8 mouse cellular contexts compared by ENCODE assay signal in genomic region chr17:31658468-31659185, GRCm38 (mm10). TPM values are rescaled to one million over a fixed set of nuclear protein-coding genes. Genes with fewer than 3 reads are reported as not detected.
DNase-seq lines count a peak whose midpoint lies in the region; ATAC-seq lines count a peak whose summit lies in the region.

TSS of gene U2af1 (minus strand) at chr17:31658892.

- peak; percentile 99 for DNase-seq in adipocyte (ENCODE audit: low spot score)
- peak; percentile 99 for DNase-seq in embryo, embryonic 10 days (ENCODE audit: low spot score)
- DNase-seq in gastrocnemius, postnatal 10 days, result peak; percentile 99
- peak; percentile 99 for DNase-seq in induced T-regulatory cell, adult 2 months (ENCODE audit: low read depth)
- peak; percentile 93 to 98 for DNase-seq in left cerebral cortex, adult 9 months (ENCODE audit: low spot score in 2 of 2)
- peak; percentile 99 for DNase-seq in right cerebral cortex, postnatal 14 days
- DNase-seq in urinary bladder, postnatal 36 days (ENCODE audit: low spot score in 2 of 2), result peak; percentile 97

- peak; percentile 99 for ATAC-seq in megakaryocyte progenitor cell, adult 5-6 weeks (replicated peaks; ENCODE audit: poor library complexity)

RNA-seq across cellular contexts. Expression of gene U2af1, which starts in this region (rescaled TPM):
- total RNA-seq in gastrocnemius, postnatal 10 days (2021), result 100 to 1,000 TPM; 114 to 120 TPM
- 77.1 and 82.0 TPM in 2 replicates for total RNA-seq in megakaryocyte progenitor cell, adult 5-6 weeks (2015)
- total RNA-seq in megakaryocyte progenitor cell, adult 5-6 weeks (2017), result 286 and 323 TPM in 2 replicates

Comparison
In these comparisons a context has a peak if more than half of its experiments do, and no peak if none do; other contexts are left out.
1. Peak in every context shown above with its lines: DNase-seq and ATAC-seq.